Mouse (Mus musculus) G1E (cell line): ENCODE results near the gene Kctd3. TPM values are rescaled to one million over a fixed set of nuclear protein-coding genes. Genes with fewer than 3 reads are reported as not detected.

Experiments
- ATAC-seq: 2 replicates; pipeline ENCODE4 v1.8.0; 2016; ENCODE audit warnings: mild to moderate bottlenecking; ENCODE audit not compliant: insufficient number of reproducible peaks, poor library complexity, low FRiP score, severe bottlenecking; ENCODE audit errors: extremely low read depth
- DNase-seq: peaks from one replicate; pipeline ENCODE4 v3.0.0; 2012; ENCODE audit warnings: low spot score
- H3K27me3 ChIP-seq: 2 replicates; pipeline ENCODE4 v1.6.1; 2012; ENCODE audit warnings: mild to moderate bottlenecking, low read length, inconsistent platforms; ENCODE audit not compliant: insufficient read depth
- H3K36me3 ChIP-seq: replicated peaks from 2 replicates; pipeline ENCODE3; 2012; ENCODE audit warnings: mild to moderate bottlenecking, inconsistent platforms
- H3K4me1 ChIP-seq: 2 replicates; pipeline ENCODE4 v1.6.1; 2012; ENCODE audit warnings: low read depth, low read length, inconsistent platforms, mixed read lengths; ENCODE audit not compliant: insufficient read depth
- H3K4me3 ChIP-seq: 2 replicates; pipeline ENCODE4 v1.5.1; 2012; ENCODE audit warnings: low read depth, mild to moderate bottlenecking, inconsistent platforms, low read length, moderate library complexity, mixed read lengths
- H3K9me3 ChIP-seq: replicated peaks from 2 replicates; pipeline ENCODE4 v1.6.1; 2012; ENCODE audit warnings: inconsistent platforms
- CTCF ChIP-seq: IDR thresholded peaks from 2 replicates; pipeline ENCODE4 v1.5.1; 2012; ENCODE audit warnings: low read depth, low read length, inconsistent platforms, mixed read lengths
- GATA1 ChIP-seq: IDR thresholded peaks from 2 replicates; pipeline ENCODE4 v1.6.1; 2012; ENCODE audit warnings: borderline replicate concordance, low read length, inconsistent platforms, mixed read lengths
- GATA2 ChIP-seq: IDR thresholded peaks from 2 replicates; pipeline ENCODE4 v1.6.1; 2012; ENCODE audit warnings: low read depth, low read length, inconsistent platforms, borderline replicate concordance
- POLR2AphosphoS5 ChIP-seq: IDR thresholded peaks from 2 replicates; pipeline ENCODE4 v1.6.1; 2012; ENCODE audit warnings: low read depth, low read length, inconsistent platforms; ENCODE audit not compliant: insufficient replicate concordance
- TAL1 ChIP-seq: conservative IDR thresholded peaks from 2 replicates; pipeline ENCODE4 v1.6.1; 2012; ENCODE audit warnings: low read depth, low read length, inconsistent platforms, mixed read lengths
- polyA plus RNA-seq: library from polyadenylated mRNA; stranded (reverse); fragments of >175 nt; gene quantifications from 2 replicates; pipeline ENCODE4 v1.2.3, GENCODE M21; 2012
- total RNA-seq, 2 experiments: library from RNA; stranded (forward) in 1 of 2; stranded (reverse) in 1 of 2; fragments of 200-1000 nt in 1 of 2; fragments of >200 nt in 1 of 2; fragmentation: Nextera tagmentation in 1 of 2; gene quantifications; 2 replicates each; pipeline ENCODE4 v1.2.3; 2014 to 2017

Gene Kctd3
- total and polyA plus RNA-seq, 3 experiments, result 16.3 to 42.9 (median 25.4) TPM

DNA sequence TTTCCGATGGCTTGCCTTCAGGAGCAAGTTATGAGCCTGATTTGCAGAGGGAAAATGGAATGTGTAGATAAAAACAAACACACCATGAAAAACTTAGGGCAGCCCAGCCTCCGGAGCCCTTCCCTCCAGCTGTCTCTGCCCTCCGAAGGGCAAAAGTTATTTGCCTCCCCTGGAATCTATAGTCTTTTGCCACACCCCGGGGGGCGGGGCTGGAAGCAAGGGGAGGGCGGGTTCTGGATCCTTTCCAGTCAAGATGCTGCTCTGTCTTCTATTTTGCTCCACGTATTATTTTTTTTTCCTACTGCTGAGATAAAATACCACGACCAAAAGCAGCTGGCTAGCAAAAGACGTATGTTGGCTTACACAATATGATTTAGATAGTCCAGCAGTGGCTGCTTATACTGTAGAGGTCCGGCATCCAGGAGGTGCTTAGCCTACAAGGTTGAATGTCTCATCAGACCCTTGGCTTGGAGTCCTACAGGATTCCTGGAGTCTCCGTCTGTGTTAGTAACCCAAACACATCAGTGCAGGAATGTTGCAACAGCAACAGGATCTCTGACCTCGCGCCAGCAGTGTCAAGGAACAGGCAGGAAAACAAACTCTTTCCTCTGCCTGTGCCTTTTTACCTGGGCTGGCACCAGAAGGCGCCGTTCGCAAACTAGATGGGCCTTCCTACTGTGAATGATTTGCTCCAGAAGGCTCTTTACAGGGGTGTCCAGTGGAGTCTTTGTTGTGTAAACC is 5.4 kb upstream of the Kctd3 start:
- ATAC-seq (no peak), DNase-seq (no peak)
- no peaks in the 10 kb centered on the region for H3K27me3 ChIP-seq

DNA sequence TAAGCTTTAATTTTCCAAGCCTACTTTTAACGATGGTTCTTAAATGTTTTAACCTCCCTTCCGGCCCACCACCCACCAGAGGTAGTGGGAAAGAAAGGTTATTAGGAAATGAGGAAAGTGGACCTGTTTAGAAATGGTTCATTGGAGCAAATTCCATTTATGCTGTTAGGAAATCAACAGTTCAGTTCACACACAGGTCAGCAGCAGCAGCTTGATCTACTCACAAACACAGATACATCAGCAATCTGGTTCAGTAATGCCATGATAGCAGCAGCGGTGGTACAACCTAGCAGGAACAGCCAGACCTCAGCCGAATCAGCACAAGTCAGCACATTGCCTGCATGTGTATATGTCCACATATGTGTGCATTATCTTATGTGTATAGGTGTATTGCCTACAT is 3.0 kb upstream of the Kctd3 start:
- Histone ChIP-seq H3K9me3 (no peaks in the 10 kb centered on the region), H3K36me3 (peaks cover 5% of the 10 kb centered on the region), H3K4me1 (peaks cover 16% of the 10 kb centered on the region), H3K4me3 (no peak overlapping the region), H3K27me3 (no peaks in the 10 kb centered on the region)
- TF ChIP-seq CTCF (no peak), TAL1 (no peak), GATA2 (no peak), GATA1 (no peak), POLR2AphosphoS5 (no peak)
- no peak for ATAC-seq
- no peak for DNase-seq

More for the DNA sequence above, 5.4 kb upstream of the Kctd3 start:
- no peaks in the 10 kb centered on the region for H3K9me3 ChIP-seq
- no peak for TF ChIP-seq CTCF
- TF ChIP-seq GATA1, result no peak
- no peak for TF ChIP-seq GATA2
- H3K4me3 ChIP-seq, result no peak overlapping the region
- peaks cover 3% of the 10 kb centered on the region for H3K4me1 ChIP-seq
- no peaks in the 10 kb centered on the region for H3K36me3 ChIP-seq

DNA sequence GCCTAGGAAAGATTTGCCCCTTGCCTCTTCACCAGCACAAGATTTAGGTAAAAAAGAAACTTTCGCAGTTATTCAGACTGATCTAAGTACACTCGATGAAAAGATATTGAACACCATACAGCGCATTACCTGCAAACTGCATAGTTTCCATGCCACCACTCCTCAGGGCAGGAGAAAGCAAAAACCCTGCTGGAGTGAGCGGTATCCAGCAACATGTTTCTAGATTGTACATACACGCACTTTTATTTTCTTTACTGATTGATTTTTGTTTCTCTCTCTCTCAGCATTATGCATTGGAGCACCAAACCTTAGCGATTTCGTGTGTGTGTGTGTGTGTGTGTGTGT is 311 bp upstream of the Kctd3 start:
- H3K4me1 ChIP-seq, result peaks cover 29% of the 10 kb centered on the region

DNA sequence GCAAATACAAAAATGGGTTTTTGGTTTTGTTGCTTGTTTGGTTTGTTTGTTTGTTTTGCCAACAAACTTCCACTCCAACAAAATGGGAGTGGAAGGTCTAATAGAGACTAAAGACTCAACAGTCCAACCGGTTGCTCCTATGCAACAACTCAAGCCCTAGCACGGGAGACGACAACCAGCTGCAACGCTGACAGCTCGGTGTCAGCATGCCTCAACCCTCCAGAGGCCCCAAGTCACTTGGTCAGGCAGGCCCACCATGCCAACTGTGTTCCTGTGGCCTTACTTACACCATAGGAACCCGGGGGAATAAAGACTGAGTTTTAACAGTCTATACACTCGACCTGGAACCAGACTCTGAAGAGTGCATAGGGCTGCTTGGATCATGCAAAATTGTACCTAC is 815 bp downstream of the Kctd3 start:
- Histone ChIP-seq H3K9me3 (no peaks in the 10 kb centered on the region), H3K36me3 (peaks cover 36% of the 10 kb centered on the region), H3K4me3 (peak overlapping the region; percentile 100), H3K4me1 (peaks cover 29% of the 10 kb centered on the region), H3K27me3 (no peaks in the 10 kb centered on the region)
- DNase-seq, result peak; percentile 40
- no peak for ATAC-seq
- no peak for TF ChIP-seq TAL1
- no peak for TF ChIP-seq GATA1
- no peak for TF ChIP-seq GATA2
- no peak for TF ChIP-seq CTCF
- TF ChIP-seq POLR2AphosphoS5, result no peak

More for the DNA sequence above, 311 bp upstream of the Kctd3 start:
- Histone ChIP-seq H3K27me3 (no peaks in the 10 kb centered on the region), H3K9me3 (no peaks in the 10 kb centered on the region), H3K4me3 (peak overlapping the region; percentile 100), H3K36me3 (peaks cover 25% of the 10 kb centered on the region)
- DNase-seq (no peak), ATAC-seq (0 out of 2 replicates have a peak, but pooled peaks have one; percentile 9)
- TF ChIP-seq TAL1 (no peak), CTCF (no peak), GATA1 (no peak), GATA2 (no peak), POLR2AphosphoS5 (no peak)

DNA sequence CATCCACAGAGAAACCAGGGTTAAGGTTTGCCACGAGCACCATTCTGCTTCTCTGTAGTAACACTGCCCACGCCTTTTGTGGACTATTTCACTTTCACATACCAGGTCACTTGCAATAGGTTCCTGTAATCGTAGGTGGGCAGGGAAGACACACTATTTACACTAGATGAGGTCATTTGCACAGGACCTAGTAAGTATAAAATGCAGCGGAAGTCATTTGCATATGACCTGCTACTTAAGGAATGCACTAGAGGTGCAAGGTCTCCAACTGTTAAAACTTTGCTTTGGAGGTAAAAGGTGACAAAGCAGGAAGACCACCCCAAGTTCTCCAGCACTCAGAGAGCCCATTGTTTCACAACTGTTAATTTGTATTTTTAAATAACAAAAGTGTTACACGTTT is 1.4 kb downstream of the Kctd3 start:
- DNase-seq, result no peak
- no peak for ATAC-seq
- TF ChIP-seq TAL1, result no peak
- TF ChIP-seq GATA2, result no peak
- no peak for TF ChIP-seq CTCF
- no peak for TF ChIP-seq POLR2AphosphoS5
- no peak for TF ChIP-seq GATA1
- Histone ChIP-seq H3K9me3 (no peaks in the 10 kb centered on the region), H3K27me3 (no peaks in the 10 kb centered on the region), H3K4me3 (no peak overlapping the region; the same call in 1 of the 2 replicates), H3K4me1 (peaks cover 29% of the 10 kb centered on the region), H3K36me3 (peaks cover 38% of the 10 kb centered on the region)

DNA sequence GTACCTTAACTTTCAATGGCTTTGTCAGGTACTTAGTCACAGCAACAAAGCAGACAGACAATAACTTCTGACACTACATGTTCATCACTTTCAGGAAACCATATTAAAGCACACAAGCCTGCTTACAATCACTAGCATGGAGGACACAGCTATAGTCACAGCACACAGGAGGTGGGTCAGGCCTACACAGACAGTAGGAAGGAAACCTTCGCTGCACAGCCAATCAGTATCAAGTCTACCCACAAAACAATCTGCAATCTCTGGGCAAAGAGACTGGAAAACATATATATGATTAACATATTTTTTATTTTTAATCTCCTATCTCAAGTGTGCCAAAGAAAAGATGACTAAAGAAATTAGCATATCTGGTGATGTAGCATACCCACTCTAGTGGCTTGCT is 2.9 kb downstream of the Kctd3 start:
- TF ChIP-seq POLR2AphosphoS5, result no peak
- no peak for TF ChIP-seq CTCF
- TF ChIP-seq GATA2, result no peak
- no peak for TF ChIP-seq TAL1
- no peak for TF ChIP-seq GATA1
- Histone ChIP-seq H3K27me3 (no peaks in the 10 kb centered on the region), H3K4me1 (peaks cover 29% of the 10 kb centered on the region), H3K9me3 (no peaks in the 10 kb centered on the region), H3K36me3 (peaks cover 52% of the 10 kb centered on the region), H3K4me3 (no peak overlapping the region)
- ATAC-seq (no peak), DNase-seq (no peak)

DNA sequence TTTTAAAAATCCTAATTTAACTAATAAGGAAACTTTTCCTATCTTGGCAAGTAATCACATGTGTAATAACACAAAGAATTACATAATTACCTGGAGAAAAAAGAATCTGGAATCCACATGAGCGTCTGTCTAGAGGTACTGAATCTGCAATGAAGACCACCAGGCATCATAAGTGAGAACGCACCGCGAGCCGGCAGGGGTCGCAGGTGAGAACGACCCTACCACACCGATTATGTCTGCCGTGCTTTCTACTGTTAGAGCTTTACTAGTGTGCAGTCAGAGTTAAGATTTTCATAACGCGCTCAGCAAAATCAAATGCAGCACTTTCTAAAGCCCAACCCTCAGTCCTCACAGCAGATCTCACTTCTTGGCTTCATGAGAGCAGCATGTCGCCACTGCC is 5.8 kb downstream of the Kctd3 start:
- peaks cover 80% of the 10 kb centered on the region for H3K36me3 ChIP-seq
- DNase-seq, result no peak
- no peak for ATAC-seq

More for the DNA sequence above, 5.8 kb downstream of the Kctd3 start:
- TF ChIP-seq TAL1 (no peak), GATA2 (no peak), CTCF (no peak), POLR2AphosphoS5 (no peak), GATA1 (no peak)
- Histone ChIP-seq H3K4me1 (peaks cover 21% of the 10 kb centered on the region), H3K4me3 (no peak overlapping the region), H3K27me3 (no peaks in the 10 kb centered on the region), H3K9me3 (no peaks in the 10 kb centered on the region)
